Mouse (Mus musculus) left cerebral cortex, adult 11 months (tissue): ENCODE data around the gene Kcnh1.

ENCODE experiments used
- DNase-seq: peaks from one replicate; pipeline ENCODE4 v3.0.0; 2022; ENCODE audit warnings: low spot score

The Kcnh1 gene

DNA sequence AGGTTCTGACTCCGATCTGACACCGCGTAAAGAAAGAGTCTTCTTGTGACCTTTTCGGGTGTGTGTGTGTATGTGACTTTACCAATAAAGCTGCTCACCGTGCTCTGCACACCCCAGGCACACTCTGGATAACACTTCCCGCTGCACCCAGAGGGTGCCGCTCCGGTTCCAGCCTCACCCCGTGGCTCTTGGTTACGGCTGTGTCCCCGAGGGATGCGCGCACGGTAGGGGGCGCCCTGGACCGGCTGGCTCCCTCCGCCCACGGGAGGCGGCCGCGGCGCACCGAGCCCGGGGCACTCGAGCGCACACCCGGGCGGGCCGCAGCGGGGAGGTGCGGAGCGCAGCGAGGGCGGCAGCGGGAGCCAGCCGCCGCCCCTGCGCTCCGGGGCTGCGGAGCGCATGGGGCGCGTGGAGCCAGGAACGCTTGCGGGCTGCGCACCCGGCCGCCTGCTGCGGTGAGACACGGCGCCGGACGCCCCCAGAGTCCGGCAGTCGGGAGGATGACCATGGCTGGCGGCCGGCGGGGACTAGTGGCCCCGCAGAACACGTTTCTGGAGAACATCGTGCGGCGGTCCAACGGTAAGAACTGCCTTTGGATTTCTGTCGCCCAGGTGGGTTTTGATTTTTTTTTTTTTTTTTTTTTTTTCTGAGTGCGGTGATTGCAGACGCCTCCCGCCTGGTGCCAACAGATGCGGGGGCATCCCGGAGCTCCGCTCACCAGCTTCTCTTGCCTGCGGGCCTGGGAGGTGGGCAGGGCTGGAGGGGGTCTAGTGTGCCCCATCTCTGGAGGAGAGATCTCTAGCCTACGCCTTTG, at the start of gene Kcnh1:
TSS of gene Kcnh1 (plus strand) at position 267 of the 814 bp plus-strand sequence.
- peak; percentile 87 for DNase-seq

DNA sequence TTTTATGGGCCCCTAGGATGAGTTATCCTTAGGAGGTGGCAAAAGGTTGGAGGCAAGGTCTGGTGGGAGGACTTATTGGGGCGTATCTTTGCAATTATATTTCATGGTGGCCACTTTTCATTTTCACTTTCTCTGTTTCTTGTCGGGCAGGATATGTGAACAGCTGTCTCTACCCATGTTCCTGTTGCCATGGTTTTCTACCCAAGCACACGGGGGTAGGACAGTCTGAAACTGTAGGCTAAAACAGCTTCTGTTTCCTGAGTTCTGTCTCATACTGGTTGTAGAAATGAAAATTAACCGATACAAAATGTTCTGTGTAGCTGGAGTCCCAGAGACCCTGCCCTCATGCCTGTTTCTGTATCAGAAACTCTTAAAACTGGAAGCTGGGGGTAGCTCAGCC, 39.4 kb upstream of the Kcnh1 start:
- no peak for DNase-seq

DNA sequence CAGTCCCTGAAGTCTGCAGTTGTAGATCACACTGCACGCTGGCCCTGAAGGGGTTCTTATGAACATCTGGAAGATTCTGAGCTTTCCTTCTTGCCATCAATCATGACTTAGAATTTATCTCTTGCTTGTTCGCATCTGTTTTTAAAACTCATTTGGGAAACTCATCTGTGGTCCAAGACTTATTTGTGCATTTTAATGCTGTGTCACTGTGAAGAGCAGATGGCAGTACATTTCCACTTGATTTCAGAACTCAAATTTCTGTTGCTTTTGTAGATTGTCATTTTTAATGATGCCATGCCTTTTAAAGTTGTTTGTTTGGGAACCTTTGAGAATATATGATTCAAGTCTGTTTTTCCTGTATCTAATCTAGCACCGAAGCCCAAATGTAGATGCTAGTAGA, 19.1 kb upstream of the Kcnh1 start:
- DNase-seq = no peak

DNA sequence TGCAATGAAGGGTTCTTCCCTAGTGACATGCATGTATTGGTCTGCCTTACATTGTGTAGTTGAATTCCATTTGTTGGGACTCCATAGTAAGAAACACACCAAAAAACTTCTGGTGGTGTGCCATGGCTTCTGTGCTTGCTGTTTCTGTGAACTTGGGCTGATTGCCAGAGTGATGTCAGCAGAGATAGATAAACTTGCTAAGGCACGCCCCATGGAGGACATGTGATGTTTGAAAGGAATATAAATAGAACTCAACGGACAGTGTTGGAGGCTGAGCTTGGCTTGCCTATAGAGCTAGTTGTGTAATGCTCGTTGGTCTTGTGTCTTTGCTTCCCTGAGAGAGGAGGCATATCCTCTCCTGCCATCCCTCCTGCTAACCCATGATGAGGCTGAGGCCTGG, 10.7 kb upstream of the Kcnh1 start:
- DNase-seq = no peak

DNA sequence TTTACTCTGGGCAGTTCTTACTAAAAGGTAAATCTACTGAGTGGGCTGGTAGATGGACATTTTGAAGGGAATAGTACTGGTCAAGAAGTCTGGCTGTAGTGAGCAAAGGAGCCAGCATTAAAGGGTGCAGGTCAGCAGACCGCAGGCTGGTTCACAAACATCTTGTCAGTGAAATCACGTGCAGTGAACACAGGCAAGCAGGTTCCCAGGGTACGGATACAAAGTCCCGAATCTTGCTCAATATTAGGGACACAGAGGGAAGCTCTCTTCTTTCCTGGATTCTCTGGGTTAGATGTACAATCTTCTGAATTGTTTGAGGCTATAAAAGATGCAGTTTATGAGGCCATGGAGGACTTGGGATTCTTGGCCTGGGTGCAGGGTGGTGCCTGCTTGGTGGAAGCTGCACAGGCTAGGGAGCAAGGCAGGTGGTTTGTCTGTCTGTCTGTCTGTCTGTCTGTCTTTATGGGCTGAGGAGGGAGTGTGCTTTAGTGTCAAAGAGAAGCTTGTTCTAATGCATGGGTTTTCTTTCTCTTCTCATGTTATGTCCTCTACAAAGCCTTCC, 8.8 kb upstream of the Kcnh1 start:
- no peak for DNase-seq

DNA sequence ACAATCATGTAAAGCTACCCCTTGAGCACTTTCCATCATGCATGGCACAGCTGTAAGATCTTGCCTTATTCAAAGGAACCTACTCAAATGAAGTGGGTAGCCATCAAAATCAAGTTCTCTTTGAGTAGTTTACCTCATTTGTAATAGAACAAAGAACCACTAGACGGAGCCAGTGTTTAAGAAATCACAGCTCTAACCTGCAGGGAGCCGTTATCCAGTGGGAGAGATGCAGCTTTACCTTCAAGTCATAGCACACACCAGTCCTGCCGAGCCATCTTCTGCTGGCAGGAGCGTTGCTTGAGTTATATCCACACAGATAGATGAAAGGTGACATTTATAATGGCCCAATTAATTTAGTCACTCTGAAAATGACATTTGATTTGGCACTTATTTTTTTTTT, 1.5 kb upstream of the Kcnh1 start:
- DNase-seq = peak; percentile 52

DNA sequence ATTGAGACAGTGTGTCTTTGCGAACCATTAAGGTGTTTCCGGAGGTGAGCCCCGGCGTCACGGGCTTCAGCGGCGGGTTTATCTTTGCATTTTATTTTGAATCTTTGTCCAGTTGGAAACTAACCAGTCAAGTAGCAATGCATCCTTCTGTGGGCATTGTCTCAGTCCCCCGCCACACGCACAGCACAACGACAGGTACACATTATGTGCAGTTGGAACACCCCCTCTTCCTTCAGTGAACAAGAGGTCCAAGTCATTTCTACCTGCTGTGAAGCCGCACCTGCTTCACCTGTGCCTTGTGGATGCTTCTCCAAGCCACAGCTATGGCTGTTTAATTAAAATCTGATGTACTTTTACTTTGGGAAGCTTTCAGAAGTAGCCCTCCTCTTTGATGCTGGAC, 803 bp upstream of the Kcnh1 start:
- no peak for DNase-seq

DNA sequence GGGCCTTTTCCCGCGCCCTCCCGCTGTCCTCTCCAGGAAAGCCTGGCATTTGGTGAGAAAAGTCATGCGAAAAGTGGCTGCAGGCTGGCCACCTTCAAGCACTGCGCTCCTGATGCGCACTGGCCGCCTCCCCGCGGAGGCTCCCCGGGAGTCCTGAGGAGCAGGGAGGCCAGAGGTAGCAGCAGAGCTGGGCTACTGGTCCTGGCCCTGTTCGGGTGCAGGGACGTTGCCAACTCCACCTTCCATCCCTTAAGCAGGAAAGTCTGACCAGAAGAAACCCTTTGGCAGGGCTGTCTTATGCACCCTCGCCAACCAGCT, 707 bp downstream of the Kcnh1 start:
- no peak for DNase-seq

DNA sequence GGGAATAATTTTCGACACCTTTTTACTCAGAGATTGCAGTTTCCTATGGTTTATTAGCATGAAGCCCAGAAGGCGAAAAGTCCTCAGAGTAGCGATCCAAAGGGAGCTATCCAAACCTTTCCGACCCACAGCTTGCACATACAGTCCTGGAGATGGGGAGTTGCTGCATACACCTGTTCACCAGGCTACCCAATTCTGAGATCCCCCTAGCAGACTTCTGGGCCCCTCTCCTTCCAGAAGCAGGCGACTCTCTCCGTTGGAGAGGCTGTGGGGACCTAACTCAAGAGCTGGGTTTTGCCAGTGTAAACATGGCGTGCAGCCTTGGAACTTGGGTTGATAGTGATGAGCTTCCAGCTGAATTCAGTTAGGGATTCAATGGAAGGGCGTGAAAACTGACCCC, 1.3 kb downstream of the Kcnh1 start:
- DNase-seq = no peak

DNA sequence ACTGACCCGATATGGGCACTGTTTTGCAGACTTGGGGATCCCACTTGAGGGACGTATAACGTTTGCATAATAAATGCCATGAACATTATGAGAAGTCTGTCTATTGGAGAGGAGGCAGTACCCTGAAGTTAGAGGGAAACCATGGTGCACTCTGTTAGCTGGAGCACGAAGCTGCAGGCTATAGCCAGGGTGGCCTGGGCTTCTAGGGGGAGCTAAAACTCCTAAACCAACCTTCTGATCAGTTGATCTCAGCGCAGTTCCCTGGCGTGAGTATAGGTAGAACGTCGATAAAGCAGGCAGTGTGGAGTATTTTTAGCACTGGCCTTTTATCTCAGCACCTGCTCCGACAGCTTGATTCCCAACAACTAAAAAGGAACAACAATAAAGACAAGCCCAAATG, 2.1 kb downstream of the Kcnh1 start:
- no peak for DNase-seq

DNA sequence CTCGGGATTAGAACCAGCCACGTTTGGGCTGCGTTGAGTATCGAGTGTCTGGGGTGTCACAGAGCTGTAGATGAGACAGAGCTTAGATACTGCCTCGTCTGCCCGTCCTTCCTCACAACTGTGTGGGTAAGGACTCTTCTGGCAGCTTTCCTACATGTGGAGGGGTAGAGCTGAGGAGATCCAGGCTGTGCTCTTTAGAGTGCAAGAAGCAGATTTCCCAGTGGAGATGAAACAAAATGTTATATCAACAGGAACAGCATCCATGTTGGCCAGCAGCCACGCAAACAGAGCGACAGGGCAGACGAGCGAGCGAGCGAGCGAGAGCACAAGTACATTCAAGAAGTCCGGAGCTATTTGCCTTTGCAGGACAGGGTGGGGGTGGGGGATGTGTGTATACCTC, 3.1 kb downstream of the Kcnh1 start:
- DNase-seq = no peak

DNA sequence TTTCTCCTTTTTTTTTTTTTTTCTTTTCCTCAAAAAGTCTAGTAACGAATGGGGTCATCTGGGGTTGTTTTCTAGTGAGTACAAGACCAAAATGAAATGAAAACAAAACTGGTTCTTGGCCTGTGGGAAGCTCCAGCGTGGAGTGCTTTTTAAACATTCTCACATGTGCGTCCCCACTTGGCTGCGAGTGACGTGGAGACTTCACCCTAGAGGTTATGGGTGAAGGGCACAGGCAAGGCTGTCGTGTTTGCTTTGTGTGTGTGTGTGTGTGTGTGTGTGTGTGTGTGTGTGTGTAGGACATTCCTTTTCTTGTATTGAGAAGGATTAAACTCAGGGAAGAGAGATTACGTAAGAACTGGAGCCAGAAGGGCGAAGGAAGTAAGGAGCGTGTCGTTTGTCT, 6.9 kb downstream of the Kcnh1 start:
- DNase-seq = no peak

DNA sequence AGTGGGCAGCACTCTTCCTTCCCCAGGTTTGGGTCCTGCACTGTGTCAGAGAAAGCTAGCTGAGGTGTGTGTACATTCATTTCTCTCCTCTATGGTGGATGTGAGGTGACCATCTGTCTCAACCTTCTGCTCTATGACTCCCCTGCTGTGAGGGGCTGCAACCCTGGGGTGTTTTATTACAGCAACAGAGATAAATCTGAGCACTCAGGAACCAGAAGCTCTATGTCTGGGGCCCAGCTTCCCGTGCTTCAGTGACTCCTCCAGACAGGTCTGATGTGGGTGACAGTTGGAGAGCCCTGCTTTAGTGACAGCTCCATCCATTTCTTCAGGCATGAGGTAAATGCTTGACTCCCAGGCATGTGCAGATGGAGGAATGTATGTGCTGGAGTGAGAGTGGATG, 12.4 kb downstream of the Kcnh1 start:
- no peak for DNase-seq

DNA sequence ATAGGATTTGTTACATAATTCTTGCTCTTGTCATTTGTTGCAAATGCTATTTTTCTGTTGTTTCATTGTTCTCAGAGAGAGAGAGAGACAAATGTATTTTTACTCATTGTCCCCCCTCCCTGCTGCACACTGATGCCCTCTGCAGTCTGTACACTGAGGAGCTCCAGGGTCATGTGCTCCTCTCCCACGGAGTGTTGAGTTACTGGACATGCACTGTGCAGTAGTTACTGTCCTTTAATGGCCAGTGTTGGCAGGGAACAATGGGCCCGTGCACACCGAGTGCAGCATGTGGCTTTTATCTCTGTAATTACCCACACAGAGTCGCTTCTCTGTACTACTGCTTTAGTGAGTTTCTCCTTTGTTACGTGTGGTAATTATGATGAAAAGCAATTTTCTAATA, 17.4 kb downstream of the Kcnh1 start:
- DNase-seq = no peak

DNA sequence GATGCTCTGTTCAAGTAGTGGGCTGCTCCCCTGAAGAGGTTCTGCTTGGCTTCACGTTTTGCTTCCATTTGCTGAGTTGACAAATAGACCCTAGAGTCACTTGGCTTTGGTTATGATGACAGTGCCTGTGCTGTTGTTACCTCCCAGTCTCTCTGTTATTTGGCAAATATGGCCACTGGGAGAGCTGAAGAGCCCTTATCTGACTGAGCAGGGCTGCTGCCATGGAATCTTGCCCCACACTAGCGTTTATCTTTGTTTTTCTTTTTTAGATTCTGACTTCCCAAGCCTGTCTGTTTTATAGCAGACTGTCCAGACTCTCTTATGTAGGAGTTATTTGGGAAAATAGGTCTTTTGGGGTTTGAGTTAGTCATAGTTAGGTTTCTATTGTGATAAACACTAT, 21.9 kb downstream of the Kcnh1 start:
- no peak for DNase-seq

DNA sequence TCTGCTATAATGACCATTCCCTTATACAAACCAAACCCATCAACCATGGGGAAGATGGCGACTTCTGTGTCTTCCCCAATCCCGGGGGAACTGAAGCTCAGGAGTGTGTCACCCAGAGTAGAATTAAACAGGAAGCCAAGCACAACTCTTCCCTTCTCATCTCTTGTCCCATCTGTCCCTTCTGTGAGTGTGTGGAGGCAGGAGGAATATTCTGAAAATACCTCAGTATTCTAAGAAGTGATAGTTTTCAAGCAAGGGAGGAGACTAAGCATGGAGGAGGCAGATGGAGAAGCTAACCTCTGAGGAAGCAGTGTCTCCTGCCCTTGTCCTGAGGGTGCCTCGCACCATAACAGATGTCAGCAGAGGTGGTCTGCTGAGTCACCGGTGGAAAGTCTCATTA, 24.1 kb downstream of the Kcnh1 start:
- no peak for DNase-seq

DNA sequence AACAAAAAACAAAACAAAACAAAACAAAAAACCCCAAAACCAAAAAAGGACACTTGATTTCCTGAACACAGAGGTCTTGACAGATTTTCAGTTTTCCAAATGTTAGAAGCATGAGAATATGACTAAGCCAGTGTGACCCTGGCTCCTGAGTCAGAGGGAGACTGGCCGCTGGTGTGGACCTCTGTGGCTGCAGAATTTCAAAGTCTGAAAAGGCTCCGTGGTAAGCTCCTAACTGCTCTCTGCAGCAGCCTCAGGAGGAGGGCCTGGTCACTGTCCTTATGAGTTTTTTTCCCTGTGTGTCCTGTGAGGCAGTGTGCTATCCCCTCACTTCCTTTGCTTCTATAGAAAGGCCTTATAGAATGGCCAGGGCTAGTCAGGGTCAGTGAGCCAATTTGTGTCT, 29.6 kb downstream of the Kcnh1 start:
- no peak for DNase-seq

DNA sequence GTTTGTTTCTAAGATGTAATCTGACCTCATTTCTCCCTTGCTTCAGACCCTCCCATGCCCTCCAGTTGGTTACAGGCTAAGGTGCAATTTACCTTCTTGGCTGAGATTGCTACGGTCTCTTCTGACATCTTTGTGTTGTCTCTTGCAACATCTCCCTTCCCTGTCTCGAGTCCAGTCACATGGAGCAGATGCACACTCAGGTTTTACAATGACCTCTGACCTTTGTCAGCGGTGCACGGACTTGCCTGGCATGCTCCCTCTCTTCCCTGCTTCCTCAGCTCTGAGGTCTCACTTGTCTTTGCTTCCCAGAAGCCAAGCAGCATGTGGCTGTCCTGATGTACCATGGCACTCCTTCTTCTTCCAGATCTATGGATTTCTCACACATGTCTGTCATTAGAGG, 33.6 kb downstream of the Kcnh1 start:
- DNase-seq = no peak

DNA sequence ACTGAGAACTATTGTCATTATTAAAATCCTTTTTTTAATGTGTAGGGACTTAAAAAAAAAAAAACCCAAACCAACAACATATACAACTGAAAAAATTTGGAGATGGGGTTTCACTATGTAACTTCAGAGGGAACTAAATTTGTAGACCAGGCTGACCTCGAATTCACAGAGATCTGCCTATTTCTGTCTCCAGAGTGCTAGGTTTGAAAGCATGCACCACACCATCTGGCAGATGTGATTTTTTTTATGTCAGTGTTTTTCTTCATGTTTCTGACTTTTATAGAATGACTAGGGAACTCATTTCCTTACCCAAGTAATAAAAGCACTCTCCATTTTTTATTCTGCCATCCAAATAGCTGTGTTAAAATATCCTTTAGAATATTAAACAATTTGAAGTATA, 42.1 kb downstream of the Kcnh1 start:
- no peak for DNase-seq

DNA sequence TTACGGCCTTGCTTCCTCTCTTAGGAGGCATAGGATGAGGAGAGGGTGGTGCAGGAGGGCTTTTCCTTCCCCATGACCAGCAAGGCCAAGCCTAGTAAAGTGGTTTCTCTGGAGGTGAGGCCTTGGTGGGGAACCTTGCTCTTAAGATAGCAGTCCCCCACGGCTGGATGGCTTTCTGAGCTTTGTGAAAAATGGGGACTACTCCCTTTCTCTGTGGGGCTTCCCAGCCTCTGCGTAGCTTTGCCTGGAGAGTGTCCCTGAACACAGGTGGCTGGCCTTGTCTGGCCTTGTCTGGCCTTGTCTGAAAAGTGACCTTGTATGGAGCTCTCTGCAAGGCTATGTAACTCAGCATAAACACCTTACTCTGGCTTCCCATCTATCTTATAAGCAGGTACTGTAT, 56.3 kb downstream of the Kcnh1 start:
- no peak for DNase-seq

DNA sequence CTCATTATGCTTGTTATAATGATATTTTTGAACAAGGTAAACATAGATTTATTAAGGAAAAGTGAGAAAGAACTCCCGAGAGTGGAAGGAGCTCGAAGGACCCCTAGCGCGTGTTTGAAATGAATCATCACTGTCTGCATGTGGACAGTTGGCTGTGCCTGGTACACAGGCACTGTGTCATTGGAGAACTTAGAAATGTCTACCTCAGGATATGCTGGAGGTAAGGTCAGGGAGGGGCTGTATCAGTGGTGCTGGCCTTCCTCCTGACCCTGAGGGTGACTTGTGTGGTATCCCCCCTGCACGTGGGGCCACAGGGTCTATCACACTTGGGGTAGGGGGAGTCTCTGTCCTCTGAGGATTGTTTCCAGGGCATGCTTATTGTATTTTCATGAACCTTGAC, 68.6 kb downstream of the Kcnh1 start:
- DNase-seq = no peak

DNA sequence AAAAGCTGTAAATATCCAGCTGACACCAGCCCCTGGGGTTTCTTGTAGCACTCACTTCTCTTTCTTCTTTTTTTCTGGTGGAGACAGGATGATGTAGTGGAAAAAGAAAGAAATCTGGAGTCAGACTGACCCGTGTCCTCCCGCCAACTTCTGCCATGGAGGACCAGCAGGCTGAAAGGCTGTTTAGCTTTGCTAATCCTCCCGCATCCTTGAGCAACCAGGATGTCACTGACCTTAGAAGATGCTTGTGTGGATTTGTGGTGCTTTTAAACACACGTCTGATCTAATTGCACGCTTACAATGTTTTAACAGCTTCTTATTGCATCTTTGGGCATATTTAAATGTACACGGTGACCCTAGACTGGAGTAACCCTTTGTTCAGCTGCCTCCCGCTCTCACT, 69.0 kb downstream of the Kcnh1 start:
- DNase-seq = no peak

DNA sequence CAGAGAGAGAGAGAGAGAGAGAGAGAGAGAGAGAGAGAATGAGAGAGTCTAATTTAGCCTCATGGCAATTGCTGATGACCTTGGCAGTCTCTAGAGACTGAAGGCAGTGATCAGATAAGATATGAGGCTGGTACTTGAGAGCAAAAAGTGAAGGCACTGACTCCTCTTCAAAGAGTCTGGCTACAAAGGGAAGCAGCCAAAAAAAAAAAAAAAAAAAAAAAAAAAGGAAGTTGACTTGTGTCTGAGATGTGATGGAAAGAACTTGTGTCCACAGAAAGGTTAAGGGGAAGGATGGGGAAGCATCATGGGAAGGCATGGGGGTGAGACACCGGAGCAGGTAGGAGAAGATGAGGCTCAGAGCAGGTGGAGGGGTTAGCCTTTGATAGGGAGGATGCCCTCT, 75.1 kb downstream of the Kcnh1 start:
- DNase-seq = no peak

DNA sequence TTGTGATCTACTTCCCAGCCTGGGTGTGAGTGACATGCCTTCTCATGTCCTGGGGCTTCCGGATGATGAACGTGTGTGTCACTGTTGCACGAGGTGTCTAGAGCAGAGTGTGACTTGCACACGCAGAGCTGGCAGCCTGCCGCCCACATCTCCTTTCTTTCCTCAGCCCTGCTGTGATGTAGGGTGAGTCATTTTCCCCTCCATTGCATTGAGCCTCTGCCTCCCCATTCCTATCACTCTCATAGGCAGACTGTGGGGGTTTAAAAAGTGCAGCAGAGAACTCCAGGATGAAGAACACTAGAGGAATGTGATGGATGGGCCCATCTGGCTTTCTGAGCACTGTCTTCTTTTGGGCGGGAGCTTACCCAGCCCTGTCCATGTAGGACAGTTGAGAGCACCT, 76.4 kb downstream of the Kcnh1 start:
- DNase-seq = peak; percentile 71
